9 mouse cellular contexts compared by ENCODE assay signal in genomic region chr14:119005834-119006233, GRCm38 (mm10).
DNase-seq lines count a peak whose midpoint lies in the region; ATAC-seq and TF ChIP-seq lines count a peak whose summit lies in the region.
"Had no signal": no experiment of that assay in that cellular context is flagged by ENCODE, and none has a peak within 500 bp of the region (broad histone marks: within the 10 kb centered on the region; RNA-seq: fewer than 3 reads in every experiment).

No protein-coding gene starts in this region.

- H3K4me3 ChIP-seq in cerebellum, adult 2 months (replicated peaks; ENCODE audit: insufficient read depth, low read depth, low read length) = peak overlapping the region; percentile 34
- H3K4me3 ChIP-seq in lung, embryonic 14.5 days (ENCODE audit: low read depth, low read length) = no peak overlapping the region; the same call in 1 of the 2 replicates
- H3K4me3 ChIP-seq in intestine, embryonic 15.5 days (replicated peaks) = no peak overlapping the region

- no peaks in the 10 kb centered on the region; the same call in 1 of the 2 replicates for H3K27me3 ChIP-seq in cerebellum, adult 2 months (ENCODE audit: control insufficient read depth, insufficient read depth, low read length)
- H3K27me3 ChIP-seq in lung, embryonic 14.5 days (ENCODE audit: insufficient read depth, low read length) = no peaks in the 10 kb centered on the region
- H3K27me3 ChIP-seq in intestine, embryonic 15.5 days (replicated peaks) = no peaks in the 10 kb centered on the region
- H3K27me3 ChIP-seq: embryonic facial prominence, embryonic 15.5 days had no signal

- peak overlapping the region; percentile 80; the same call in 1 of the 2 replicates for H3K4me2 ChIP-seq in lung, embryonic 14.5 days
- peak overlapping the region; percentile 17; the same call in 1 of the 2 replicates for H3K4me2 ChIP-seq in intestine, embryonic 15.5 days (replicated peaks)

- WGBS in cerebellum, adult 2 months = 5% methylated on average over 5 of the region's 5 CpGs
- WGBS in lung, embryonic 14.5 days = 19% methylated on average over 5 of the region's 5 CpGs
- WGBS in intestine, embryonic 15.5 days = 11% methylated on average over 5 of the region's 5 CpGs

- no peak for TF ChIP-seq POLR2A in cerebellum, adult 2 months (IDR thresholded peaks at IDR 0.05; ENCODE audit: borderline replicate concordance, insufficient read depth, low read length)

- H3K9ac ChIP-seq in lung, embryonic 14.5 days = no peak overlapping the region
- H3K9ac ChIP-seq in intestine, embryonic 15.5 days = no peak overlapping the region

- H3K27ac ChIP-seq in cerebellum, adult 2 months (ENCODE audit: insufficient read depth, low read length) = no peak overlapping the region
- no peak overlapping the region for H3K27ac ChIP-seq in lung, embryonic 14.5 days (ENCODE audit: low read depth)
- no peak overlapping the region for H3K27ac ChIP-seq in intestine, embryonic 15.5 days
- H3K27ac ChIP-seq: embryonic facial prominence, embryonic 15.5 days had no signal

- DNase-seq in cerebellum, adult 2 months = peak in 1 of 2 experiments; percentile 41
- DNase-seq in cerebellum, postnatal 36 days = no peak
- DNase-seq in lung, embryonic 14.5 days = peak; percentile 21
- no peak for DNase-seq in lung, postnatal 36 days
- DNase-seq in retina, embryonic 14.5 days (ENCODE audit: low spot score) = peak; percentile 20
- DNase-seq in gastrocnemius, postnatal 10 days = no peak
- DNase-seq in thymus, postnatal 36 days = no peak

- no peak for TF ChIP-seq CTCF in cerebellum, adult 2 months (IDR thresholded peaks at IDR 0.05; ENCODE audit: borderline replicate concordance, insufficient read depth, low read depth, low read length)
- no peak for TF ChIP-seq CTCF in lung, embryonic 14.5 days (IDR thresholded peaks at IDR 0.05; ENCODE audit: low read depth)

- no peaks in the 10 kb centered on the region for H3K9me3 ChIP-seq in lung, embryonic 14.5 days (ENCODE audit: low read depth, low read length)
- H3K9me3 ChIP-seq in intestine, embryonic 15.5 days = no peaks in the 10 kb centered on the region
- H3K9me3 ChIP-seq: embryonic facial prominence, embryonic 15.5 days had no signal

- no peaks in the 10 kb centered on the region for H3K4me1 ChIP-seq in cerebellum, adult 2 months (ENCODE audit: control insufficient read depth, insufficient read depth, low read length)
- H3K4me1 ChIP-seq in lung, embryonic 14.5 days (ENCODE audit: insufficient read depth) = no peaks in the 10 kb centered on the region
- H3K4me1 ChIP-seq in intestine, embryonic 15.5 days (replicated peaks) = 0 out of 2 replicates have a peak, but pooled peaks cover 2% of the 10 kb centered on the region

- no peak for ATAC-seq in lung, embryonic 14.5 days (ENCODE audit: insufficient read depth)
- ATAC-seq in intestine, embryonic 15.5 days = peak; percentile 15; the same call in 1 of the 2 replicates

- peaks cover 22% of the 10 kb centered on the region for H3K36me3 ChIP-seq in lung, embryonic 14.5 days (ENCODE audit: insufficient read depth)
- no peaks in the 10 kb centered on the region for H3K36me3 ChIP-seq in intestine, embryonic 15.5 days

Comparison
In these comparisons a context has a peak if more than half of its experiments do, and no peak if none do; other contexts are left out.
1. DNase-seq: peak in lung, embryonic 14.5 days (single experiment) and retina, embryonic 14.5 days (single experiment); none in cerebellum, postnatal 36 days (0 of 2), lung, postnatal 36 days (single experiment), gastrocnemius, postnatal 10 days (single experiment) and thymus, postnatal 36 days (0 of 2).